Mouse (Mus musculus) urinary bladder, postnatal 14 days (tissue): ENCODE results near the gene Nfatc3.
"Not testable (repeated sequence)": the region's sequence is repeated elsewhere in the genome, so short reads cannot be mapped to it uniquely, and the experiment has no call there.

ENCODE experiments used
- DNase-seq: peaks from one replicate; pipeline ENCODE4 v3.0.0; 2021; ENCODE audit warnings: low spot score

Gene Nfatc3

GRCm38 (mm10) chr8:106058731-106059612 is at the start of gene Nfatc3:
Gene Nfatc3, plus strand, starts transcription at chr8:106058840.
- peak; percentile 98 for DNase-seq

- DNase-seq = peak; percentile 92
These were observed 47.6 kb upstream of the Nfatc3 start for GRCm38 (mm10) chr8:106010748-106011642.

GRCm38 (mm10) chr8:106011643-106011986 is 47.0 kb upstream of the Nfatc3 start, which contains the start of gene Ddx28:
Gene Ddx28, minus strand, starts transcription at chr8:106011882.
- no peak for DNase-seq

- not testable (repeated sequence) for DNase-seq
These were observed 46.4 kb upstream of the Nfatc3 start for GRCm38 (mm10) chr8:106012203-106012602.

- no peak for DNase-seq
These were observed 42.4 kb upstream of the Nfatc3 start for GRCm38 (mm10) chr8:106016284-106016683.

- DNase-seq = no peak
These were observed 41.5 kb upstream of the Nfatc3 start for GRCm38 (mm10) chr8:106017130-106017529.

GRCm38 (mm10) chr8:106018039-106018438 is 40.6 kb upstream of the Nfatc3 start:
- no peak for DNase-seq

GRCm38 (mm10) chr8:106022483-106022882 is 36.2 kb upstream of the Nfatc3 start:
- DNase-seq = peak; percentile 74

- no peak for DNase-seq
These were observed 19.9 kb upstream of the Nfatc3 start for GRCm38 (mm10) chr8:106038721-106039120.

GRCm38 (mm10) chr8:106039605-106040004 is 19.0 kb upstream of the Nfatc3 start:
- DNase-seq = no peak

GRCm38 (mm10) chr8:106040218-106040617 is 18.4 kb upstream of the Nfatc3 start:
- DNase-seq = no peak

- DNase-seq = no peak
These were observed 15.6 kb upstream of the Nfatc3 start for GRCm38 (mm10) chr8:106043055-106043454.

GRCm38 (mm10) chr8:106044151-106044550 is 14.5 kb upstream of the Nfatc3 start:
- DNase-seq = peak; percentile 16

- DNase-seq = no peak
These were observed 11.6 kb upstream of the Nfatc3 start for GRCm38 (mm10) chr8:106046872-106047559.

GRCm38 (mm10) chr8:106047854-106048630 is 10.6 kb upstream of the Nfatc3 start:
- DNase-seq = no peak

- DNase-seq = no peak
These were observed 8.8 kb upstream of the Nfatc3 start for GRCm38 (mm10) chr8:106049840-106050239.

GRCm38 (mm10) chr8:106051068-106051467 is 7.6 kb upstream of the Nfatc3 start:
- no peak for DNase-seq

- DNase-seq = no peak
These were observed 6.0 kb upstream of the Nfatc3 start for GRCm38 (mm10) chr8:106052510-106053089.

- DNase-seq = no peak
These were observed 4.3 kb upstream of the Nfatc3 start for GRCm38 (mm10) chr8:106054190-106054811.

GRCm38 (mm10) chr8:106055038-106055437 is 3.6 kb upstream of the Nfatc3 start:
- DNase-seq = no peak
